Mouse (Mus musculus): ENCODE data around the gene Ppp1cc. TPM values are rescaled to one million over a fixed set of nuclear protein-coding genes. Genes with fewer than 3 reads are reported as not detected.
"Not testable (repeated sequence)": the region's sequence is repeated elsewhere in the genome, so short reads cannot be mapped to it uniquely, and the experiment has no call there.

The Ppp1cc gene
- polyA plus RNA-seq, 1 experiment from 2014 or later = 288 TPM

- Histone ChIP-seq H3K27ac (no peak overlapping the region), H3K9me3 (replicated peaks) (no peaks in the 10 kb centered on the region), H3K4me1 (no peaks in the 10 kb centered on the region), H3K9ac (no peak overlapping the region), H3K4me3 (no peak overlapping the region), H3K4me2 (no peak overlapping the region), H3K27me3 (no peaks in the 10 kb centered on the region), H3K36me3 (ENCODE audit: poor library complexity, severe bottlenecking) (no peaks in the 10 kb centered on the region)
- no peak for ATAC-seq
- 55% methylated on average over 8 of the region's 8 CpGs for WGBS
These were observed 15.7 kb upstream of the Ppp1cc start for GRCm38 (mm10) chr5:122142230-122142992.

GRCm38 (mm10) chr5:122143543-122143942 is 14.5 kb upstream of the Ppp1cc start:
- Histone ChIP-seq H3K36me3 (ENCODE audit: poor library complexity, severe bottlenecking) (no peaks in the 10 kb centered on the region), H3K9ac (no peak overlapping the region), H3K27ac (no peak overlapping the region), H3K4me3 (no peak overlapping the region), H3K27me3 (no peaks in the 10 kb centered on the region), H3K4me2 (no peak overlapping the region), H3K4me1 (no peaks in the 10 kb centered on the region), H3K9me3 (replicated peaks) (no peaks in the 10 kb centered on the region)
- ATAC-seq = no peak
- WGBS = 87% methylated on average over 15 of the region's 15 CpGs

GRCm38 (mm10) chr5:122144825-122145224 is 13.3 kb upstream of the Ppp1cc start:
- 82% methylated on average over 4 of the region's 4 CpGs for WGBS
- H3K4me3 ChIP-seq = no peak overlapping the region

GRCm38 (mm10) chr5:122145381-122146055 is 12.6 kb upstream of the Ppp1cc start:
- no peak overlapping the region for H3K9ac ChIP-seq
- 74% methylated on average over 15 of the region's 15 CpGs for WGBS
- no peaks in the 10 kb centered on the region for H3K36me3 ChIP-seq (ENCODE audit: poor library complexity, severe bottlenecking)
- H3K27me3 ChIP-seq = no peaks in the 10 kb centered on the region
- H3K27ac ChIP-seq = no peak overlapping the region
- H3K9me3 ChIP-seq (replicated peaks) = no peaks in the 10 kb centered on the region
- no peaks in the 10 kb centered on the region for H3K4me1 ChIP-seq
- no peak for ATAC-seq
- H3K4me3 ChIP-seq = no peak overlapping the region
- H3K4me2 ChIP-seq = no peak overlapping the region

More at GRCm38 (mm10) chr5:122144825-122145224, 13.3 kb upstream of the Ppp1cc start:
- H3K27me3 ChIP-seq = no peaks in the 10 kb centered on the region
- H3K9ac ChIP-seq = no peak overlapping the region
- no peaks in the 10 kb centered on the region for H3K9me3 ChIP-seq (replicated peaks)
- no peak overlapping the region for H3K4me2 ChIP-seq
- no peaks in the 10 kb centered on the region for H3K4me1 ChIP-seq
- no peaks in the 10 kb centered on the region for H3K36me3 ChIP-seq (ENCODE audit: poor library complexity, severe bottlenecking)
- no peak overlapping the region for H3K27ac ChIP-seq
- ATAC-seq = no peak

GRCm38 (mm10) chr5:122146056-122146580 is 12.0 kb upstream of the Ppp1cc start:
- Histone ChIP-seq H3K27ac (no peak overlapping the region), H3K4me1 (no peaks in the 10 kb centered on the region), H3K9me3 (replicated peaks) (no peaks in the 10 kb centered on the region), H3K4me2 (no peak overlapping the region), H3K36me3 (ENCODE audit: poor library complexity, severe bottlenecking) (no peaks in the 10 kb centered on the region), H3K9ac (no peak overlapping the region), H3K4me3 (no peak overlapping the region), H3K27me3 (no peaks in the 10 kb centered on the region)
- 71% methylated on average over 10 of the region's 10 CpGs for WGBS
- no peak for ATAC-seq

- Histone ChIP-seq H3K36me3 (ENCODE audit: poor library complexity, severe bottlenecking) (no peaks in the 10 kb centered on the region), H3K4me2 (no peak overlapping the region), H3K4me1 (no peaks in the 10 kb centered on the region), H3K27ac (no peak overlapping the region), H3K9me3 (replicated peaks) (no peaks in the 10 kb centered on the region), H3K4me3 (no peak overlapping the region), H3K9ac (no peak overlapping the region), H3K27me3 (no peaks in the 10 kb centered on the region)
- ATAC-seq = no peak
These were observed 11.5 kb upstream of the Ppp1cc start for GRCm38 (mm10) chr5:122146609-122147008.

GRCm38 (mm10) chr5:122148107-122148506 is 10.0 kb upstream of the Ppp1cc start:
- ATAC-seq = no peak
- Histone ChIP-seq H3K4me1 (no peaks in the 10 kb centered on the region), H3K27ac (no peak overlapping the region), H3K4me3 (no peak overlapping the region), H3K4me2 (no peak overlapping the region), H3K27me3 (no peaks in the 10 kb centered on the region), H3K9ac (no peak overlapping the region), H3K36me3 (ENCODE audit: poor library complexity, severe bottlenecking) (no peaks in the 10 kb centered on the region), H3K9me3 (replicated peaks) (no peaks in the 10 kb centered on the region)
- WGBS = 52% methylated on average over 1 of the region's 1 CpGs

GRCm38 (mm10) chr5:122149259-122149658 is 8.8 kb upstream of the Ppp1cc start:
- Histone ChIP-seq H3K36me3 (ENCODE audit: poor library complexity, severe bottlenecking) (no peaks in the 10 kb centered on the region), H3K9me3 (replicated peaks) (no peaks in the 10 kb centered on the region), H3K4me1 (no peaks in the 10 kb centered on the region), H3K27me3 (no peaks in the 10 kb centered on the region), H3K4me3 (no peak overlapping the region), H3K9ac (no peak overlapping the region), H3K27ac (no peak overlapping the region), H3K4me2 (no peak overlapping the region)
- WGBS = 56% methylated on average over 4 of the region's 4 CpGs
- ATAC-seq = no peak

- H3K27me3 ChIP-seq; ATAC-seq; H3K27ac ChIP-seq; H3K36me3 ChIP-seq (ENCODE audit: poor library complexity, severe bottlenecking); H3K4me3 ChIP-seq; H3K9me3 ChIP-seq (replicated peaks); H3K9ac ChIP-seq; H3K4me1 ChIP-seq; H3K4me2 ChIP-seq: not testable (repeated sequence)
- WGBS = 76% methylated on average over 5 of the region's 5 CpGs
These were observed 5.6 kb upstream of the Ppp1cc start for GRCm38 (mm10) chr5:122152508-122152907.

- peaks cover 8% of the 10 kb centered on the region for H3K4me1 ChIP-seq
- no peak overlapping the region for H3K4me2 ChIP-seq
- H3K9me3 ChIP-seq (replicated peaks) = no peaks in the 10 kb centered on the region
- no peaks in the 10 kb centered on the region for H3K36me3 ChIP-seq (ENCODE audit: poor library complexity, severe bottlenecking)
- no peak overlapping the region for H3K4me3 ChIP-seq
- 27% methylated on average over 9 of the region's 14 CpGs for WGBS
- H3K27ac ChIP-seq = no peak overlapping the region
- no peak overlapping the region for H3K9ac ChIP-seq
- no peak for ATAC-seq
- H3K27me3 ChIP-seq = no peaks in the 10 kb centered on the region
These were observed 4.1 kb upstream of the Ppp1cc start for GRCm38 (mm10) chr5:122154006-122154405.

GRCm38 (mm10) chr5:122154782-122155181 is 3.3 kb upstream of the Ppp1cc start:
- WGBS = 84% methylated on average over 3 of the region's 3 CpGs
- no peak for ATAC-seq
- Histone ChIP-seq H3K4me2 (no peak overlapping the region), H3K9me3 (replicated peaks) (no peaks in the 10 kb centered on the region), H3K9ac (no peak overlapping the region), H3K27ac (no peak overlapping the region), H3K27me3 (no peaks in the 10 kb centered on the region), H3K4me3 (no peak overlapping the region), H3K4me1 (peaks cover 14% of the 10 kb centered on the region), H3K36me3 (ENCODE audit: poor library complexity, severe bottlenecking) (no peaks in the 10 kb centered on the region)

GRCm38 (mm10) chr5:122155613-122156012 is 2.5 kb upstream of the Ppp1cc start:
- Histone ChIP-seq H3K9ac (no peak overlapping the region), H3K27ac (no peak overlapping the region), H3K27me3 (no peaks in the 10 kb centered on the region), H3K4me1 (peaks cover 22% of the 10 kb centered on the region), H3K4me2 (no peak overlapping the region), H3K4me3 (no peak overlapping the region), H3K9me3 (replicated peaks) (no peaks in the 10 kb centered on the region), H3K36me3 (ENCODE audit: poor library complexity, severe bottlenecking) (peaks cover 2% of the 10 kb centered on the region; the same call in 1 of the 2 replicates)
- ATAC-seq = no peak

Data from forebrain, embryonic 13.5 days (tissue).